Mouse (Mus musculus) subcutaneous adipose tissue, adult 2 months (tissue): ENCODE measurements around the gene Maea. TPM values are rescaled to one million over a fixed set of nuclear protein-coding genes. Genes with fewer than 3 reads are reported as not detected.

Experiments used
- polyA plus RNA-seq: library from polyadenylated mRNA; depleted of rRNA; stranded (reverse); fragments of >200 nt; gene quantifications from 2 replicates; pipeline ENCODE4 v1.2.3, GENCODE M21; 2012; ENCODE audit warnings: low replicate concordance; rRNA removed

Maea gene
- 117 and 136 TPM in 2 replicates for polyA plus RNA-seq

GRCm38 (mm10) chr5:33335273-33335976 lies at the start of gene Maea:
Gene Maea, plus strand, starts transcription at chr5:33335509.

GRCm38 (mm10) chr5:33378302-33378854 lies 43.1 kb downstream of the Maea start, which contains the start of gene Uvssa:
Gene Uvssa, plus strand, starts transcription at chr5:33378549.

Other genes starting within 250 kb of the Maea start
- 0.03 and 1.2 TPM in 2 replicates for gene Slc5a1, start 231.3 kb upstream of the Maea start, polyA plus RNA-seq
- gene Spon2, start 117.1 kb upstream of the Maea start, polyA plus RNA-seq = 36.9 and 323 TPM in 2 replicates
- 192 and 383 TPM in 2 replicates for gene Ctbp1, start 60.5 kb upstream of the Maea start, polyA plus RNA-seq
- 7.8 and 8.7 TPM in 2 replicates for gene Uvssa, start 43.0 kb downstream of the Maea start, polyA plus RNA-seq
- not detected in 2 replicates for gene Nkx1-1, start 98.5 kb downstream of the Maea start, polyA plus RNA-seq